Mouse (Mus musculus): Measurements from ENCODE around the gene Phactr2. TPM values are rescaled to one million over a fixed set of nuclear protein-coding genes. Genes with fewer than 3 reads are reported as not detected.

The Phactr2 gene
- total RNA-seq, 4 experiments from 2014 or later = 14.0 to 17.5 (median 16.3) TPM

- no peak for DNase-seq (ENCODE audit: low spot score in 2 of 2)
These were observed 63.2 kb downstream of the Phactr2 start for GRCm38 (mm10) chr10:13411056-13411455.

GRCm38 (mm10) chr10:13401971-13402370, 72.2 kb downstream of the Phactr2 start:
- DNase-seq (ENCODE audit: low spot score in 2 of 2) = no peak

- DNase-seq (ENCODE audit: low spot score in 2 of 2) = no peak
These were observed 78.5 kb downstream of the Phactr2 start for GRCm38 (mm10) chr10:13395753-13396152.

GRCm38 (mm10) chr10:13394000-13394399, 80.2 kb downstream of the Phactr2 start:
- DNase-seq (ENCODE audit: low spot score in 2 of 2) = no peak

GRCm38 (mm10) chr10:13388116-13388922, 85.9 kb downstream of the Phactr2 start:
- DNase-seq (ENCODE audit: low spot score in 2 of 2) = no peak

- no peak for DNase-seq (ENCODE audit: low spot score in 2 of 2)
These were observed 89.3 kb downstream of the Phactr2 start for GRCm38 (mm10) chr10:13384866-13385265.

- no peak for DNase-seq (ENCODE audit: low spot score in 2 of 2)
These were observed 96.3 kb downstream of the Phactr2 start for GRCm38 (mm10) chr10:13377895-13378294.

- no peak for DNase-seq (ENCODE audit: low spot score in 2 of 2)
These were observed 97.6 kb downstream of the Phactr2 start for GRCm38 (mm10) chr10:13376428-13377260.

GRCm38 (mm10) chr10:13375820-13376219, 98.4 kb downstream of the Phactr2 start:
- DNase-seq (ENCODE audit: low spot score in 2 of 2) = no peak

GRCm38 (mm10) chr10:13369581-13370375, 104.4 kb downstream of the Phactr2 start:
- no peak for DNase-seq (ENCODE audit: low spot score in 2 of 2)

GRCm38 (mm10) chr10:13364286-13364580, 110.0 kb downstream of the Phactr2 start:
- no peak for DNase-seq (ENCODE audit: low spot score in 2 of 2)

- no peak for DNase-seq (ENCODE audit: low spot score in 2 of 2)
These were observed 110.5 kb downstream of the Phactr2 start for GRCm38 (mm10) chr10:13363499-13364285.

GRCm38 (mm10) chr10:13360913-13361312, 113.3 kb downstream of the Phactr2 start:
- DNase-seq (ENCODE audit: low spot score in 2 of 2) = no peak

- no peak for DNase-seq (ENCODE audit: low spot score in 2 of 2)
These were observed 114.4 kb downstream of the Phactr2 start for GRCm38 (mm10) chr10:13359846-13360245.

- DNase-seq (ENCODE audit: low spot score in 2 of 2) = no peak
These were observed 115.5 kb downstream of the Phactr2 start for GRCm38 (mm10) chr10:13358679-13359078.

GRCm38 (mm10) chr10:13346609-13347290, 127.5 kb downstream of the Phactr2 start:
- DNase-seq (ENCODE audit: low spot score in 2 of 2) = no peak

GRCm38 (mm10) chr10:13340583-13340982, 133.6 kb downstream of the Phactr2 start:
- no peak for DNase-seq (ENCODE audit: low spot score in 2 of 2)

- no peak for DNase-seq (ENCODE audit: low spot score in 2 of 2)
These were observed 137.2 kb downstream of the Phactr2 start for GRCm38 (mm10) chr10:13336964-13337363.

GRCm38 (mm10) chr10:13335814-13336213, 138.4 kb downstream of the Phactr2 start:
- DNase-seq (ENCODE audit: low spot score in 2 of 2) = no peak

- no peak for DNase-seq (ENCODE audit: low spot score in 2 of 2)
These were observed 138.9 kb downstream of the Phactr2 start for GRCm38 (mm10) chr10:13335347-13335746.
